Mouse (Mus musculus) stomach, postnatal 0 days (tissue): Measurements from ENCODE around the gene Aatf. TPM values are rescaled to one million over a fixed set of nuclear protein-coding genes. Genes with fewer than 3 reads are reported as not detected.
A peak's percentile ranks its signal among the peaks of the same experiment; 100 is the strongest.

Experiments
- ATAC-seq: fragments of 200-750 bp; cut with Nextera tagmentation; 2 replicates; pipeline ENCODE4 v1.8.0; 2017; ENCODE audit not compliant: low FRiP score, low TSS enrichment
- DNase-seq: peaks from one replicate; pipeline ENCODE4 v3.0.0-alpha.2; 2016; ENCODE audit warnings: low spot score
- H3K27ac ChIP-seq: fragments of 300-500 bp; sonication (generic); replicated peaks from 2 replicates; pipeline ENCODE4 v1.5.1; 2014; ENCODE audit warnings: mild to moderate bottlenecking, control low read depth
- H3K27me3 ChIP-seq: fragments of 300-500 bp; sonication (generic); 2 replicates; pipeline ENCODE4 v1.6.1; 2014; ENCODE audit warnings: low read length; ENCODE audit not compliant: control insufficient read depth, insufficient read depth
- H3K36me3 ChIP-seq: fragments of 300-500 bp; sonication (generic); 2 replicates; pipeline ENCODE4 v1.6.1; 2014; ENCODE audit warnings: low read length, mixed read lengths; ENCODE audit not compliant: control insufficient read depth, insufficient read depth
- H3K4me1 ChIP-seq: fragments of 300-500 bp; sonication (generic); replicated peaks from 2 replicates; pipeline ENCODE4 v1.6.1; 2014; ENCODE audit warnings: antibody characterized with exemption; ENCODE audit not compliant: control insufficient read depth, insufficient read depth
- H3K4me2 ChIP-seq: fragments of 300-500 bp; sonication (generic); replicated peaks from 2 replicates; pipeline ENCODE4 v1.6.1; 2014; ENCODE audit warnings: low read depth, mild to moderate bottlenecking, control low read depth, moderate library complexity
- H3K4me3 ChIP-seq: fragments of 300-500 bp; sonication (generic); 2 replicates; pipeline ENCODE4 v1.5.1; 2014; ENCODE audit warnings: low read depth, low read length, control low read depth
- H3K9ac ChIP-seq: fragments of 300-500 bp; sonication (generic); 2 replicates; pipeline ENCODE4 v1.6.1; 2014; ENCODE audit warnings: mild to moderate bottlenecking, low read length, control low read depth, mixed read lengths
- H3K9me3 ChIP-seq: fragments of 300-500 bp; sonication (generic); 2 replicates; pipeline ENCODE4 v1.6.1; 2016; ENCODE audit warnings: low read length; ENCODE audit not compliant: control insufficient read depth
- CTCF ChIP-seq: IDR thresholded peaks from 2 replicates; pipeline ENCODE4 v1.5.1; 2016; ENCODE audit warnings: antibody characterized with exemption, low read depth, mild to moderate bottlenecking, moderate library complexity
- EP300 ChIP-seq: optimal IDR thresholded peaks from 2 replicates; pipeline ENCODE3; 2016; ENCODE audit warnings: antibody characterized with exemption
- WGBS: fragments of 180-500 bp; shearing (Covaris S2); extraction: QIAGEN DNeasy Blood & Tissue Kit; methylation state at CpG from one replicate; pipeline ENCODE4 v1.1.7; 2014; 5-methylcytosine and 5-hydroxymethylcytosine counted together
- polyA plus RNA-seq: library from polyadenylated mRNA; unstranded; fragments of >200 nt; fragmentation: Nextera tagmentation; extraction: Ambion mirVana; gene quantifications from 2 replicates; pipeline ENCODE4 v1.2.1, GENCODE M21; 2015

Aatf gene
- polyA plus RNA-seq, 1 experiment from 2014 or later: 24.8 TPM

DNA sequence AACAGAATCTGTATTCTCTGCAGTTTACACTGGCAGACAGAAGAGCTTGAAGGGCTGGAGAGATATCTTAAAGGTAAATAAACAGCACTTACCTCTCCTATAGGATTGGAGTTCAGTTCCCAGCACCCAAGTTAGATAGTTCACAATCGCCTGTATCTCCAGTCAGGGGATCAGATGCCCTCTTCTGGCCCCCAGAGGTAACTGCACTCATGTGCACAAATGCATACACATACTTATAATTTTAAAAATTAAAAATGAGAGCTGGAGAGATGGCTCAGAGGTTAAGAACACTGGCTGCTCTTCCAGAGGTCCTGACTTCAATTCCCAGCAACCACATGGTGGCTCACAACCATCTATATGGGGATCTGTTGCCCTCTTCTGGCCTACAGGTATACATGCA is 9.0 kb downstream of the Aatf start:
- ATAC-seq (no peak), DNase-seq (no peak)
- WGBS: 92% methylated on average over 1 of the region's 1 CpGs
- no peak overlapping the region for H3K4me2 ChIP-seq
- peaks cover 6% of the 10 kb centered on the region; the same call in 1 of the 2 replicates for H3K36me3 ChIP-seq
- H3K4me1 ChIP-seq: no peaks in the 10 kb centered on the region
- H3K9ac ChIP-seq: no peak overlapping the region
- H3K9me3 ChIP-seq: no peaks in the 10 kb centered on the region
- TF ChIP-seq EP300 (no peak), CTCF (peak; percentile 21)
- no peak overlapping the region for H3K4me3 ChIP-seq
- H3K27me3 ChIP-seq: no peaks in the 10 kb centered on the region
- H3K27ac ChIP-seq: no peak overlapping the region

GRCm38 (mm10) chr11:84497944-84498343 is 15.4 kb downstream of the Aatf start:
- no peak for TF ChIP-seq EP300
- TF ChIP-seq CTCF: peak; percentile 53
- no peak for ATAC-seq
- no peak overlapping the region for H3K4me3 ChIP-seq
- WGBS: 72% methylated on average over 2 of the region's 2 CpGs
- no peak overlapping the region for H3K4me2 ChIP-seq
- H3K9ac ChIP-seq: no peak overlapping the region
- H3K27me3 ChIP-seq: no peaks in the 10 kb centered on the region
- DNase-seq: no peak
- H3K27ac ChIP-seq: no peak overlapping the region
- H3K36me3 ChIP-seq: no peaks in the 10 kb centered on the region
- no peaks in the 10 kb centered on the region for H3K9me3 ChIP-seq
- no peaks in the 10 kb centered on the region for H3K4me1 ChIP-seq

GRCm38 (mm10) chr11:84496901-84497300 is 16.4 kb downstream of the Aatf start:
- H3K9ac ChIP-seq: no peak overlapping the region
- no peak for ATAC-seq

DNA sequence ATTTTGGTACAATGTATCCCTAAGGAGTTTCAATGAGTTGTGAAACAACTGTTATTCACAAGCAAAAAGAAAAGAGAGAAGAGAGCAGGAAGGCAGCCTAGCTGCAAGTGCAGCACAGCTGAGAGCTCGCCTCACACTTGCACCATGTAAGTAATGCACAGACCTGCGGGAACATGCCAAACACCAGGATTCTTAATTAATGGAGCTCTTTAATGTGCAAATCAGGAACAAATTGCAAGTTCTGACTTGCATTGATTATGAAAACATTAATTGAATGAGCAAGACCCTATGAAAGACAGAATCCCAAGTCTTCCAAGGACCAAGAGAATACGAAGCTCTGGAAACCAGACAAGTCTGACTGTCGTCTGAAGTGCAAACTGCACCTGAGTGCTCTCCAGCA is 17.5 kb downstream of the Aatf start:
- no peaks in the 10 kb centered on the region for H3K4me1 ChIP-seq
- no peak overlapping the region for H3K9ac ChIP-seq
- WGBS: 58% methylated on average over 4 of the region's 4 CpGs
- no peak for DNase-seq
- TF ChIP-seq EP300 (no peak), CTCF (no peak)
- no peak overlapping the region for H3K27ac ChIP-seq
- no peak for ATAC-seq
- no peaks in the 10 kb centered on the region for H3K9me3 ChIP-seq
- no peak overlapping the region for H3K4me2 ChIP-seq
- no peak overlapping the region for H3K4me3 ChIP-seq
- no peaks in the 10 kb centered on the region for H3K27me3 ChIP-seq
- peaks cover 5% of the 10 kb centered on the region; the same call in 1 of the 2 replicates for H3K36me3 ChIP-seq

More at GRCm38 (mm10) chr11:84496901-84497300, 16.4 kb downstream of the Aatf start:
- TF ChIP-seq CTCF: no peak
- no peak for TF ChIP-seq EP300
- H3K4me1 ChIP-seq: no peaks in the 10 kb centered on the region
- H3K27me3 ChIP-seq: no peaks in the 10 kb centered on the region
- no peak overlapping the region for H3K27ac ChIP-seq
- peaks cover under 1% of the 10 kb centered on the region; the same call in 1 of the 2 replicates for H3K36me3 ChIP-seq
- no peak overlapping the region for H3K4me3 ChIP-seq
- no peak overlapping the region for H3K4me2 ChIP-seq
- DNase-seq: no peak
- H3K9me3 ChIP-seq: no peaks in the 10 kb centered on the region

GRCm38 (mm10) chr11:84481661-84482060 is 31.7 kb downstream of the Aatf start:
- no peaks in the 10 kb centered on the region for H3K9me3 ChIP-seq
- 52% methylated on average over 7 of the region's 7 CpGs for WGBS
- TF ChIP-seq CTCF (no peak), EP300 (no peak)
- ATAC-seq (no peak), DNase-seq (no peak)
- no peak overlapping the region for H3K4me2 ChIP-seq
- H3K36me3 ChIP-seq: no peaks in the 10 kb centered on the region
- H3K9ac ChIP-seq: no peak overlapping the region
- H3K27ac ChIP-seq: no peak overlapping the region
- H3K27me3 ChIP-seq: no peaks in the 10 kb centered on the region
- no peak overlapping the region for H3K4me3 ChIP-seq
- H3K4me1 ChIP-seq: no peaks in the 10 kb centered on the region

DNA sequence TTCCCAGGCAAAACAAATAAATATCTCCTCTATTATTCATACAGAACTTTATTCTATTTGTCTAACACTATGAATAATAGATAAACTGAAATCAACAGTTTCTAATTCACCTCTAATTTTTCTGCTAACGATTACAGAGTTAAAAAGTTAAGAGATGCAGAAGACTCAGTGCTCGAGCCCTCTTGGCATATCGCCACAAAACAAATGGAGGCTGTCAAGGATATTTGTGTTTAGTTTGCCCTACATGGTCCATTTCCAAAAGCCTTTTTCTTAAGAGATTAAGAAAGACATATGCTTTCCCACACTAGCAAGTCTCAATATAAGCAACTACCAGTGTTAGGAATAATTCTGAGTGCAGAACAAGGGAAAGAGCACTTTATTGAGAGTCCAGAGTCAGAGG is 32.9 kb downstream of the Aatf start:
- Histone ChIP-seq H3K36me3 (no peaks in the 10 kb centered on the region), H3K9ac (no peak overlapping the region), H3K4me3 (no peak overlapping the region), H3K27me3 (no peaks in the 10 kb centered on the region), H3K9me3 (no peaks in the 10 kb centered on the region), H3K27ac (no peak overlapping the region), H3K4me1 (no peaks in the 10 kb centered on the region), H3K4me2 (no peak overlapping the region)
- ATAC-seq (no peak), DNase-seq (no peak)
- WGBS: 25% methylated on average over 3 of the region's 3 CpGs
- TF ChIP-seq EP300: no peak
